Mouse (Mus musculus) liver, adult 2 months (tissue): Measurements from ENCODE around the gene Pam16.

Experiments
- CTCF ChIP-seq: fragments of 200-500 bp; IDR thresholded peaks from 2 replicates; pipeline ENCODE4 v1.5.1; 2011; ENCODE audit warnings: low read depth, low read length, control low read depth
- POLR2A ChIP-seq: fragments of 200-500 bp; IDR thresholded peaks from 2 replicates; pipeline ENCODE4 v1.6.1; 2011; ENCODE audit warnings: low read length, control low read depth; ENCODE audit not compliant: insufficient read depth; ENCODE audit errors: extremely low read depth

GRCm38 (mm10) chr16:4642190-4642589, 17.4 kb upstream of the Pam16 start:
- TF ChIP-seq CTCF (no peak), POLR2A (no peak)
